Mouse (Mus musculus) thymus, adult 2 months (tissue): Measurements from ENCODE around the gene Ophn1.

Source experiments
- CTCF ChIP-seq: fragments of 200-500 bp; IDR thresholded peaks from 2 replicates; pipeline ENCODE4 v1.5.1; 2012; ENCODE audit warnings: mild to moderate bottlenecking, control low read depth, low read length, moderate library complexity, borderline replicate concordance; ENCODE audit not compliant: control insufficient read depth, poor library complexity, insufficient read depth; ENCODE audit errors: extremely low read depth
- POLR2A ChIP-seq: fragments of 200-500 bp; IDR thresholded peaks from 2 replicates; pipeline ENCODE4 v1.6.1; 2012; ENCODE audit warnings: mild to moderate bottlenecking, low read length, control low read depth, moderate library complexity; ENCODE audit not compliant: control insufficient read depth, poor library complexity, insufficient read depth; ENCODE audit errors: extremely low read depth

GRCm38 (mm10) chrX:98651431-98651830 lies 239.4 kb downstream of the Ophn1 start:
- TF ChIP-seq CTCF (no peak), POLR2A (no peak)
